Mouse (Mus musculus) neural tube, embryonic 13.5 days (tissue): ENCODE measurements around the gene Hk2. TPM values are rescaled to one million over a fixed set of nuclear protein-coding genes. Genes with fewer than 3 reads are reported as not detected.

Experiments used
- polyA plus RNA-seq: library from polyadenylated mRNA; unstranded; fragments of >200 nt; fragmentation: Nextera tagmentation; extraction: Ambion mirVana; gene quantifications from 2 replicates; pipeline ENCODE4 v1.2.1, GENCODE M21; 2015

The Hk2 gene
- polyA plus RNA-seq, 1 experiment from 2014 or later = 3.6 TPM

Other genes starting within 250 kb of the Hk2 start
- 121 and 127 TPM in 2 replicates for gene Pole4, start 69.1 kb downstream of the Hk2 start, polyA plus RNA-seq
- 20.5 and 22.3 TPM in 2 replicates for gene Sema4f, start 165.3 kb upstream of the Hk2 start, polyA plus RNA-seq
- gene M1ap, start 172.4 kb upstream of the Hk2 start, polyA plus RNA-seq = not detected in 2 replicates